Mouse (Mus musculus): Measurements from ENCODE around the gene Adam19. TPM values are rescaled to one million over a fixed set of nuclear protein-coding genes. Genes with fewer than 3 reads are reported as not detected.
A peak's percentile ranks its signal among the peaks of the same experiment; 100 is the strongest.
"Not testable (repeated sequence)": the region's sequence is repeated elsewhere in the genome, so short reads cannot be mapped to it uniquely, and the experiment has no call there.

The Adam19 gene
- polyA plus RNA-seq, 1 experiment from 2014 or later = 14.5 TPM

DNA sequence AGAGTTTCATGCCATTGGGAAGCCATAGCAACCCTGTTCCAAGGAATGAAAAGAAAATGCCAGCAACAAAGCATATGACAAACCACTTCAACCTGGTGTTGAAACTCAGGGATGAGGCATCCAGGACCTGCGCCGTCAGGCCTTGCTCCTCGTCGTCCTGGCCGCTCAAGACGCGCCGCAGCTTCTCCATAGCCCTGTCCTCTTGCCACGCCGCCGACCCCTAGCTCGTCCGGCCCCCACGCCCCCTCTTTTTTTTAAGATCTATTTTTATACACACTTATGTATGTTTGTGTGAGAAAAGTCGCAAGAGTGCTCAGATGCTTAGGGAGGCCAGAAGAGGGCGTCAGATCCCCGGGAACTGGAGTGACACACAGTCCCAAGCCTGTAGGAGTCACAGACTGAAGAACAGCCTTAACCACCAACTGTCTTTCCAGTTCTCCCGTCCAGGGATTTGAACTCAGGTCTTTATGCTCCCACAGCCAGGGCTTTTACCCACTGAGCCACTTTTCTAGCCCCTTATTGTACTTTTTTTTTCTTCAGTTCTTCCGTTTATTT lies 3.6 kb upstream of the Adam19 start, which contains the start of gene Gm12166:
TSS of gene Gm12166 (minus strand) at position 217 of the 555 bp plus-strand sequence.
- not testable (repeated sequence) for H3K36me3 ChIP-seq (replicated peaks; ENCODE audit: control insufficient read depth, insufficient read depth); ATAC-seq (ENCODE audit: low FRiP score); H3K4me1 ChIP-seq (replicated peaks; ENCODE audit: control insufficient read depth, insufficient read depth, low read length); H3K9me3 ChIP-seq (ENCODE audit: control insufficient read depth, low read length); H3K27ac ChIP-seq; H3K27me3 ChIP-seq (ENCODE audit: control insufficient read depth, insufficient read depth, low read length); H3K9ac ChIP-seq; DNase-seq (ENCODE audit: low spot score); H3K4me3 ChIP-seq (replicated peaks; ENCODE audit: low read length)
- H3K4me2 ChIP-seq (replicated peaks) = 0 out of 2 replicates have a peak within 1 kb of the TSS, but pooled peaks have one; percentile 10
- 24% methylated on average over 19 of the region's 19 CpGs for whole genome bisulfite sequencing

DNA sequence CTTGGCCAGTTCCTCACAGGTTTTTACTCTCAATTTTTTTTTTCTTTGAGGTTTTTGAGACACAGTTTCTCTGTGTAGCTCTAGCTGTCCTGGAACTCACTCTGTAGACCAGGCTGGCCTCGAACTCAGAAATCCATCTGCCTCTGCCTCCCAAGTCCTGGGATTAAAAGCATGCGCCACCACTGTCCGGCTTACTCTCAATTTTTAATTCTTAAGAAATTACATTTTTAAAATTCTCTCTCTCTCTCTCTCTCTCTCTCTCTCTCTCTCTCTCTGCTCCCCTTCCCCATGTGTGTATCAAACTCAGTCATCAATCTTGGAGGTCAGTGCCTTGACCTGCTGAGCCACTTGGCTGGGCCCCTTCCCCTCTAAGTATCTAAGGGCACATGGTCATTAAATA lies 2.3 kb upstream of the Adam19 start:
- H3K4me1 ChIP-seq (replicated peaks; ENCODE audit: control insufficient read depth, insufficient read depth, low read length) = peaks cover 12% of the 10 kb centered on the region
- not testable (repeated sequence) for H3K36me3 ChIP-seq (replicated peaks; ENCODE audit: control insufficient read depth, insufficient read depth); H3K4me2 ChIP-seq (replicated peaks); H3K27me3 ChIP-seq (ENCODE audit: control insufficient read depth, insufficient read depth, low read length); ATAC-seq (ENCODE audit: low FRiP score); H3K27ac ChIP-seq; H3K9ac ChIP-seq; DNase-seq (ENCODE audit: low spot score); H3K9me3 ChIP-seq (ENCODE audit: control insufficient read depth, low read length); H3K4me3 ChIP-seq (replicated peaks; ENCODE audit: low read length)
- WGBS = 99% methylated on average over 3 of the region's 3 CpGs

DNA sequence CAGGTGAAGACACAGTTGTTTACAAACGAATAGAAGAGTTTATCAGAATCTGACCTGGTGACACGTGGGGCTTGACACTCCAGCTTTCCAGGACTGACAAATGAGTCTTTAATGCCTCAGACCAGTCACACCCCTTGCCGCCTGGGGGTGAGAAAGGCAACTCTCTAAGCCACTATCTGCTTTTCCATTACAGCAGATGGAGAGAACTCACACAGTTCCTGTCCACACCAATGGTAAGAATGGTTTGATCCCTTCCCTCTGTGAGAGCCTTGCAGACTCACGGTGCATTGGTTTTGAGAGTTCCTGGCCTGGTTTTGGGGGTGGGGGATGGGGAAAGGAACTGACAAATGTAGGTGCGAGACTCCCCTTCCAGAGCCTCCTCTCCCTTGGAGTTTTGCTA lies 1.5 kb upstream of the Adam19 start:
- ATAC-seq (ENCODE audit: low FRiP score) (no peak), DNase-seq (ENCODE audit: low spot score) (no peak)
- Histone ChIP-seq H3K9ac (no peak overlapping the region), H3K27me3 (ENCODE audit: control insufficient read depth, insufficient read depth, low read length) (no peaks in the 10 kb centered on the region), H3K9me3 (ENCODE audit: control insufficient read depth, low read length) (no peaks in the 10 kb centered on the region), H3K4me2 (replicated peaks) (no peak overlapping the region), H3K4me3 (replicated peaks; ENCODE audit: low read length) (no peak overlapping the region), H3K4me1 (replicated peaks; ENCODE audit: control insufficient read depth, insufficient read depth, low read length) (peaks cover 12% of the 10 kb centered on the region), H3K36me3 (replicated peaks; ENCODE audit: control insufficient read depth, insufficient read depth) (no peaks in the 10 kb centered on the region), H3K27ac (no peak overlapping the region)
- WGBS = 52% methylated on average over 5 of the region's 5 CpGs

DNA sequence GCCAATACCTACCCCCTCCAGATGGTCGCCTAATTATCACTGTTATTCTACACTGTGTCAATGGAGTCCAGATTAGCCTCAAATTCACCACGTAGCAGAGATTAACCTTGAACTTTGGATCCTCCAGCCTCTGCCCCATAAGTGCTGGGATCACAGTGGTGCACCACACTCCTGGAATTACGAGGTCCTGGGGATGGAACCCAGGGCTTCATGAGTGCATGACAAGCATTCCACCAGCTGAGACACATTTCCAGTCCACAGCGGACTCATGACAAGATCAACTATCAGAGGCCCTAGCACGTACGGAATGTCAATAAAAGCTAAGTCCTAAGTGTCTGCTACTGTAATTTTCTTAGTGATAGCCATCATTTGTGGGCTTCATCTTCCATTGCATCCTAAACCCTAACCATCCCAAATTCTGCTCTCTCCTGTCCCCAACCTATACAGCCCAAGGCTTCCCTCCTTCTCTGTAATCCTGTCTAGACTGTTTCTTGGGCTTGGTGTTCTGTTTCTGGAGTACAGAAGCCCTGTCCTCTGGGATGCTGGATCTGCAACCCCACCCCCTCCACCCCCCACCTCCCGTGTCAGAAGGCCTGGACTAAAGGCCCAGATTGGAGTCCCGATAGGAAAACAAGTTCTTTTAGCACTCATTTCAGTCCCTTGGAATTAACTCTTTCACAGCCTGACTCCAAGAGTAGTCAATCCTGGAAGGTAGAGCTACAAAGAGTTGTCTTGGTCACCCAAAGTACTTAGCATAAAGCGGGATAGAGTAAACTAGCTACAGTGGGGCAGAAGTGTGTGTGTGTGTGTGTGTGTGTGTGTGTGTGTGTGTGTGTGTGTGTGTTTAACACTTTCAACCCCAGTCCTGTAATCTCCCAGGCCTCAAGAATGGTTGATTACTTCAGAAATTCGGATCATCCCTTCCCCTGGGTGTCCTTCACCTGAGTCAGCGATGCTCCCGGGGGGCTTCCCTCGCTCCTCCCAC lies 589 bp upstream of the Adam19 start:
- WGBS = 26% methylated on average over 13 of the region's 13 CpGs
- no peaks in the 10 kb centered on the region for H3K27me3 ChIP-seq (ENCODE audit: control insufficient read depth, insufficient read depth, low read length)

DNA sequence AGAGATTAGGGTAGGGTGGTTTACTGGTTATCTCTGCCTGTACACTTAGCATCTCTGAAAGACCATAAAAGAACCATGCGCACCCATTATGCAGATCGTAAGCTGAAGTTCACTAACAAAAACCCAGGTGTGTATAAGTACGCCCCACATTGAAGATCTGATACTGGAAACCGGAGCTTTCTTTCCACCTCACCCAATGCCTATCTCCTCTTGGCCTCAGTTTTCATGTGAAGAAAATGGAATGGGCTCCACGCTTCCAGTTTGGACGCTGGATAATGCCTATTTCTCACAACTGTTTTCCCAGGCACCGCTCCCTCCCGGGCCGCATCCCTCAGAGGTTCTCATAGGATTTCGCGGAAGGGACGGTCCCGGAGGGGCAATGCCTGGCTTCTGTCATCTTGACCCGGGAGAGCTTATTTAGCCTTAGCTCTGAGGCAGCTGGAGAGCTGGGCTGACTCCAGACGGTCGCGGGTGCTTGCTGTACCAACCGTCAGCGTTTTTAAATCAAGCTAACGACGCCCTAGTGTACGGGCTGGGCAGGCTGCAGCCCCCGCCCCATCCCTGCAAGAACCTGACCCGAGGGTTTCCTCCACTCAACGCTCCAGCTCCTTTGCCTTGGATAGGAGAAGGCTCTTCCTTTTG lies 1.1 kb downstream of the Adam19 start:
- Histone ChIP-seq H3K27ac (peak overlapping the region; percentile 93), H3K4me2 (replicated peaks) (peak overlapping the region; percentile 77), H3K4me1 (replicated peaks; ENCODE audit: control insufficient read depth, insufficient read depth, low read length) (peaks cover 12% of the 10 kb centered on the region), H3K4me3 (replicated peaks; ENCODE audit: low read length) (peak overlapping the region; percentile 67), H3K27me3 (ENCODE audit: control insufficient read depth, insufficient read depth, low read length) (no peaks in the 10 kb centered on the region), H3K9me3 (ENCODE audit: control insufficient read depth, low read length) (no peaks in the 10 kb centered on the region), H3K9ac (peak overlapping the region; percentile 82), H3K36me3 (replicated peaks; ENCODE audit: control insufficient read depth, insufficient read depth) (peaks cover 6% of the 10 kb centered on the region; the same call in 1 of the 2 replicates)
- peak; percentile 24; the same call in 1 of the 2 replicates for ATAC-seq (ENCODE audit: low FRiP score)
- peak; percentile 50 for DNase-seq (ENCODE audit: low spot score)
- 3% methylated on average over 25 of the region's 25 CpGs for WGBS

More for the DNA sequence above, 589 bp upstream of the Adam19 start:
- no peaks in the 10 kb centered on the region for H3K36me3 ChIP-seq (replicated peaks; ENCODE audit: control insufficient read depth, insufficient read depth)
- peaks cover 12% of the 10 kb centered on the region for H3K4me1 ChIP-seq (replicated peaks; ENCODE audit: control insufficient read depth, insufficient read depth, low read length)
- H3K4me2 ChIP-seq (replicated peaks) = peak overlapping the region; percentile 77
- peak overlapping the region; percentile 67 for H3K4me3 ChIP-seq (replicated peaks; ENCODE audit: low read length)
- DNase-seq (ENCODE audit: low spot score) (peak; percentile 39), ATAC-seq (ENCODE audit: low FRiP score) (peak; percentile 57; the same call in 1 of the 2 replicates)
- H3K9me3 ChIP-seq (ENCODE audit: control insufficient read depth, low read length) = no peaks in the 10 kb centered on the region
- peak overlapping the region; percentile 82 for H3K9ac ChIP-seq
- H3K27ac ChIP-seq = peak overlapping the region; percentile 93

DNA sequence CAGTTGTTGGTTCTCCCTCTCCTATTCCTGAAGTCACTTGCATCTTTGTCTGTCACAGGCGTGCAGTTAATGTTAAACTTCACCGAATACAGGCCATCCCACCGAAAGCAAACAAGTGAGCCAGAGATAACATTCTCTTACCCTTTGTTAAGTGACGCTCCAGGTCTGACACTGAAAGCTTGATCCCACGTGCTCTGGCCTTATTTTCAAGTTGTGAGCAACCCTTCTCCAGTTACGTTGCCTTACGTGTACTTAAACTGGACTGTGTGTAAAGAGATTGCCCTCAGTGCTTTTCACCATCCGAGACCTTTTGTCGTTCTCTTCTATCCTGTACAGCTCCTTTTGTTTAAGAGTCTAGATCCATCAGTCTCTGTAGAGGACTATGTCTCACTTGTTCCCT lies 2.2 kb downstream of the Adam19 start:
- H3K4me1 ChIP-seq (replicated peaks; ENCODE audit: control insufficient read depth, insufficient read depth, low read length) = peaks cover 12% of the 10 kb centered on the region
- H3K9me3 ChIP-seq (ENCODE audit: control insufficient read depth, low read length) = no peaks in the 10 kb centered on the region
- 44% methylated on average over 9 of the region's 9 CpGs for WGBS
- peak overlapping the region; percentile 77 for H3K4me2 ChIP-seq (replicated peaks)
- DNase-seq (ENCODE audit: low spot score) = no peak
- H3K4me3 ChIP-seq (replicated peaks; ENCODE audit: low read length) = peak overlapping the region; percentile 67
- H3K27me3 ChIP-seq (ENCODE audit: control insufficient read depth, insufficient read depth, low read length) = no peaks in the 10 kb centered on the region
- H3K27ac ChIP-seq = no peak overlapping the region
- H3K36me3 ChIP-seq (replicated peaks; ENCODE audit: control insufficient read depth, insufficient read depth) = peaks cover 17% of the 10 kb centered on the region; the same call in 1 of the 2 replicates
- no peak for ATAC-seq (ENCODE audit: low FRiP score)
- peak overlapping the region; percentile 82; the same call in 1 of the 2 replicates for H3K9ac ChIP-seq

DNA sequence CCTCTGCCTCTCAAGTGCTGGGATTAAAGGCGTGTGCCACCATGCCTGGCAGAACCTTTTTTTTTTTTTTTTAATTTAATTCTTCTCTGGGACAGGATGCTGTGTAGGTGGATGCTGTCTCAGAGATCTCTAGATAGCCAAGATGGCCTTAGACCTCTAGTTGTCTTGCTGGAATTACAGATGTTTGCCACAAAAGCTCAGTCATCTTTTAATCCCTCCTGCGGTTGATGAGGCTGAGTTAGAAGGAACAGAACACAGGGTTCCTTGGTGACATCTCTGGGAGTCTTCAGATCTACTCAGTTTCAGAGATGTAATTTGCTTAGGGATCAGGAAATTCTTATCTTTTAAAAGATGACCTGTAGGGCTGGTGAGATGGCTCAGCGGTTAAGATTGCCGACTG lies 3.1 kb downstream of the Adam19 start:
- Histone ChIP-seq H3K4me1 (replicated peaks; ENCODE audit: control insufficient read depth, insufficient read depth, low read length) (peaks cover 12% of the 10 kb centered on the region), H3K4me2 (replicated peaks) (no peak overlapping the region), H3K4me3 (replicated peaks; ENCODE audit: low read length) (no peak overlapping the region), H3K9ac (no peak overlapping the region), H3K27ac (no peak overlapping the region), H3K9me3 (ENCODE audit: control insufficient read depth, low read length) (no peaks in the 10 kb centered on the region), H3K36me3 (replicated peaks; ENCODE audit: control insufficient read depth, insufficient read depth) (peaks cover 19% of the 10 kb centered on the region; the same call in 1 of the 2 replicates), H3K27me3 (ENCODE audit: control insufficient read depth, insufficient read depth, low read length) (no peaks in the 10 kb centered on the region)
- WGBS = 93% methylated on average over 4 of the region's 4 CpGs
- ATAC-seq (ENCODE audit: low FRiP score) = no peak
- no peak for DNase-seq (ENCODE audit: low spot score)

DNA sequence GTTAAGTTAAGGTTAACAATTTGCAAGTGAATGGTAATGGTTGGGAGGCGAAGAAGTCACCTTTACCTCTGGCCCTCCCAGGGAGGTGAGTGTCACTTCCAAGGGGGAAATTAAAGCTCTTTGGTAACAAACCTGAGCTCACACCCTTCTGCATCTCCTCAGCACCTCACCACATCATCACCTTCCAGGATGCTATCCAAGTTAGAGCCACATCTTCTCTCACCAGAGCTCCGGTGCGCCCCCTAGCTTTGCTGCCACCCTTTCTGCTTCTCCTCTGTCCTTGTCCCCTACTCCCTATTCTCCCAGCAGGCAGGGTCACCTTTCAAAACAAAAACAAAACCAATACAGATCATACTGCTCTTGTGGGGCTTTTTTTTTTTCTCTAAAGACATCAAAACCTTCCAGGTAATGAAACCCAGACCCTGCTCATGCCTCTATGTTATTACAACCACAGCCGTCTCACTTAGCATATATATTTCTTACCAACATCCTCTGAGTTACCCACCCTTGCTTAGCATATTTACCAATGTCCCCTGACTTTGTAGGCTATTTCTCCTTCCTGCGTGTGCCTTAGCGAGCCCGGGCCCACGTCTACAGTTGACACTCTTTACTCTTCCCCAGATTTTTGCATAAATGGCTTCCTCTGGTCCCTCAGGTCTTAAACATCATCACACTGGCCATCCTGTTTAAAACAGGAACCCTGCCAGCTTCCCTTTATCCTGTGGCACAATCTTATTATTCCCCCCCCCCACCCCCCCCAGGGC lies 4.3 kb downstream of the Adam19 start:
- H3K4me1 ChIP-seq (replicated peaks; ENCODE audit: control insufficient read depth, insufficient read depth, low read length) = peaks cover 18% of the 10 kb centered on the region
- H3K9me3 ChIP-seq (ENCODE audit: control insufficient read depth, low read length) = no peaks in the 10 kb centered on the region
- ATAC-seq (ENCODE audit: low FRiP score) (no peak), DNase-seq (ENCODE audit: low spot score) (no peak)
- no peak overlapping the region for H3K4me2 ChIP-seq (replicated peaks)
- H3K9ac ChIP-seq = no peak overlapping the region
- WGBS = 74% methylated on average over 8 of the region's 8 CpGs
- H3K36me3 ChIP-seq (replicated peaks; ENCODE audit: control insufficient read depth, insufficient read depth) = peaks cover 26% of the 10 kb centered on the region; the same call in 1 of the 2 replicates
- H3K27ac ChIP-seq = no peak overlapping the region
- H3K4me3 ChIP-seq (replicated peaks; ENCODE audit: low read length) = no peak overlapping the region
- H3K27me3 ChIP-seq (ENCODE audit: control insufficient read depth, insufficient read depth, low read length) = no peaks in the 10 kb centered on the region

Data from hindbrain, embryonic 14.5 days (tissue).